Mouse (Mus musculus) MEL (cell line): ENCODE results near the gene Fbxo36. TPM values are rescaled to one million over a fixed set of nuclear protein-coding genes. Genes with fewer than 3 reads are reported as not detected.

Experiments
- DNase-seq: peaks from one replicate; pipeline ENCODE4 v3.0.0; 2011; ENCODE audit warnings: low read depth, low spot score
- H3K27ac ChIP-seq: 2 replicates; pipeline ENCODE4 v1.5.1; 2012; ENCODE audit warnings: low read depth, mild to moderate bottlenecking, control low read depth, low read length, moderate library complexity; ENCODE audit not compliant: control insufficient read depth
- H3K27me3 ChIP-seq, 2 experiments: fragments of 150-350 bp in 1 of 2; sonication (generic) in 1 of 2; 2 replicates each; pipeline ENCODE4 v1.6.1; 2012; ENCODE audit warnings: low read length in 2 of 2, mild to moderate bottlenecking in 2 of 2, improper control_type of control experiment in 1 of 2, moderate library complexity in 1 of 2; ENCODE audit not compliant: insufficient read depth in 2 of 2, control insufficient read depth in 1 of 2
- H3K36me3 ChIP-seq, 2 experiments: 2 replicates each; pipeline ENCODE4 v1.6.1; 2012 to 2014; ENCODE audit warnings: low read length in 2 of 2, improper control_type of control experiment in 1 of 2, inconsistent platforms in 1 of 2, mild to moderate bottlenecking in 1 of 2; ENCODE audit not compliant: insufficient read depth in 2 of 2, control insufficient read depth in 1 of 2
- H3K4me1 ChIP-seq, 2 experiments: fragments of 150-350 bp in 1 of 2; sonication (generic) in 1 of 2; 2 replicates each; pipeline ENCODE4 v1.6.1; 2012; ENCODE audit warnings: low read length in 2 of 2, improper control_type of control experiment in 1 of 2, mild to moderate bottlenecking in 1 of 2; ENCODE audit not compliant: insufficient read depth in 2 of 2, control insufficient read depth in 1 of 2
- H3K4me3 ChIP-seq, 2 experiments: fragments of 150-350 bp in 1 of 2; sonication (generic) in 1 of 2; 2 replicates each; pipeline ENCODE4 v1.5.1; 2012; ENCODE audit warnings: low read depth in 2 of 2, low read length in 2 of 2, mild to moderate bottlenecking in 2 of 2, moderate library complexity in 2 of 2, control low read depth in 1 of 2, improper control_type of control experiment in 1 of 2; ENCODE audit not compliant: control insufficient read depth in 1 of 2, insufficient read depth in 1 of 2
- H3K79me2 ChIP-seq: 2 replicates; pipeline ENCODE4 v1.6.1; 2012; ENCODE audit warnings: mild to moderate bottlenecking, low read length, moderate library complexity; ENCODE audit not compliant: control insufficient read depth, poor library complexity, insufficient read depth
- H3K9ac ChIP-seq: 2 replicates; pipeline ENCODE4 v1.6.1; 2012; ENCODE audit warnings: low read depth, mild to moderate bottlenecking, control low read depth, low read length, moderate library complexity; ENCODE audit not compliant: control insufficient read depth, poor library complexity, severe bottlenecking
- H3K9me3 ChIP-seq: fragments of 150-350 bp; sonication (generic); replicated peaks from 2 replicates; pipeline ENCODE4 v1.6.1; 2012; ENCODE audit warnings: mild to moderate bottlenecking, low read length, improper control_type of control experiment, moderate library complexity; ENCODE audit not compliant: insufficient read depth
- BHLHE40 ChIP-seq: IDR thresholded peaks from 2 replicates; pipeline ENCODE4 v1.6.1; 2012; ENCODE audit warnings: low read depth, mild to moderate bottlenecking, inconsistent platforms, low read length, improper control_type of control experiment, borderline replicate concordance
- CHD1 ChIP-seq: IDR thresholded peaks from 2 replicates; pipeline ENCODE4 v1.6.1; 2012; ENCODE audit warnings: low read depth, mild to moderate bottlenecking, inconsistent platforms, low read length, improper control_type of control experiment
- CHD2 ChIP-seq: IDR thresholded peaks from 2 replicates; pipeline ENCODE4 v1.6.1; 2011; ENCODE audit warnings: low read length, improper control_type of control experiment
- CTCF ChIP-seq, 3 experiments: IDR thresholded peaks in 2 of 3; conservative IDR thresholded peaks in 1 of 3; 2 replicates each; pipeline ENCODE4 v1.5.1; 2011 to 2012; ENCODE audit warnings: low read length in 3 of 3, low read depth in 2 of 3, mild to moderate bottlenecking in 2 of 3, improper control_type of control experiment in 1 of 3, inconsistent platforms in 1 of 3, mixed read lengths in 1 of 3, moderate library complexity in 1 of 3; ENCODE audit not compliant: control insufficient read depth in 1 of 3, insufficient read depth in 1 of 3, poor library complexity in 1 of 3, severe bottlenecking in 1 of 3
- E2F4 ChIP-seq: IDR thresholded peaks from 2 replicates; pipeline ENCODE4 v1.6.1; 2011; ENCODE audit warnings: low read depth, low read length, improper control_type of control experiment, borderline replicate concordance
- GABPA ChIP-seq: IDR thresholded peaks from 2 replicates; pipeline ENCODE4 v1.6.1; 2012; ENCODE audit warnings: low read depth, mild to moderate bottlenecking, inconsistent platforms, low read length, improper control_type of control experiment, moderate library complexity
- HCFC1 ChIP-seq: IDR thresholded peaks from 2 replicates; pipeline ENCODE4 v1.6.1; 2012; ENCODE audit warnings: low read depth, mild to moderate bottlenecking, inconsistent platforms, low read length, improper control_type of control experiment, moderate library complexity
- JUND ChIP-seq: IDR thresholded peaks from 2 replicates; pipeline ENCODE4 v1.6.1; 2011; ENCODE audit warnings: low read depth, mild to moderate bottlenecking, improper control_type of control experiment, low read length
- MAX ChIP-seq: IDR thresholded peaks from 2 replicates; pipeline ENCODE4 v1.6.1; 2011; ENCODE audit warnings: low read length, improper control_type of control experiment
- MAZ ChIP-seq: IDR thresholded peaks from 2 replicates; pipeline ENCODE4 v1.6.1; 2012; ENCODE audit warnings: low read depth, mild to moderate bottlenecking, inconsistent platforms, low read length, improper control_type of control experiment
- MEF2A ChIP-seq: IDR thresholded peaks from 2 replicates; pipeline ENCODE4 v1.6.1; 2014; ENCODE audit warnings: low read depth, mild to moderate bottlenecking, inconsistent platforms, low read length, improper control_type of control experiment; ENCODE audit not compliant: poor library complexity, insufficient replicate concordance, severe bottlenecking; ENCODE audit errors: extremely low read depth
- MXI1 ChIP-seq: IDR thresholded peaks from 2 replicates; pipeline ENCODE4 v1.6.1; 2011; ENCODE audit warnings: mild to moderate bottlenecking, low read depth, low read length, improper control_type of control experiment
- MYC ChIP-seq: IDR thresholded peaks from 2 replicates; pipeline ENCODE4 v1.6.1; 2011; ENCODE audit warnings: low read depth, mild to moderate bottlenecking, low read length, improper control_type of control experiment, moderate library complexity
- NELFE ChIP-seq: IDR thresholded peaks from 2 replicates; pipeline ENCODE4 v1.6.1; 2011; ENCODE audit warnings: low read depth, low read length, improper control_type of control experiment
- NRF1 ChIP-seq: IDR thresholded peaks from 2 replicates; pipeline ENCODE4 v1.6.1; 2014; ENCODE audit warnings: low read depth, mild to moderate bottlenecking, inconsistent platforms, low read length, improper control_type of control experiment, moderate library complexity; ENCODE audit not compliant: poor library complexity, insufficient read depth, severe bottlenecking
- POLR2A ChIP-seq, 2 experiments: IDR thresholded peaks; 2 replicates each; pipeline ENCODE4 v1.6.1; 2011 to 2012; ENCODE audit warnings: low read length in 2 of 2, mild to moderate bottlenecking in 2 of 2, control low read depth in 1 of 2, improper control_type of control experiment in 1 of 2, low read depth in 1 of 2, moderate library complexity in 1 of 2; ENCODE audit not compliant: control insufficient read depth in 1 of 2, insufficient read depth in 1 of 2, poor library complexity in 1 of 2
- POLR2AphosphoS2 ChIP-seq: IDR thresholded peaks from 2 replicates; pipeline ENCODE4 v1.6.1; 2011; ENCODE audit warnings: low read length, improper control_type of control experiment
- POLR2AphosphoS5 ChIP-seq: IDR thresholded peaks from 2 replicates; pipeline ENCODE4 v1.6.1; 2012; ENCODE audit warnings: low read depth, borderline replicate concordance, mild to moderate bottlenecking, inconsistent platforms, low read length, moderate library complexity, mixed read lengths
- RCOR1 ChIP-seq: IDR thresholded peaks from 2 replicates; pipeline ENCODE4 v1.6.1; 2012; ENCODE audit warnings: low read depth, mild to moderate bottlenecking, inconsistent platforms, low read length, improper control_type of control experiment
- TBP ChIP-seq: IDR thresholded peaks from 2 replicates; pipeline ENCODE4 v1.8.0; 2011; ENCODE audit warnings: low read depth, low read length, improper control_type of control experiment
- TCF12 ChIP-seq: IDR thresholded peaks from 2 replicates; pipeline ENCODE4 v1.6.1; 2014; ENCODE audit warnings: low read depth, mild to moderate bottlenecking, inconsistent platforms, low read length, improper control_type of control experiment, moderate library complexity
- USF2 ChIP-seq, 2 experiments: IDR thresholded peaks; 2 replicates each; pipeline ENCODE4 v1.6.1; 2011 to 2012; ENCODE audit warnings: improper control_type of control experiment in 2 of 2, low read length in 2 of 2, borderline replicate concordance in 1 of 2, inconsistent platforms in 1 of 2, low read depth in 1 of 2, mild to moderate bottlenecking in 1 of 2; ENCODE audit not compliant: insufficient read depth in 1 of 2
- ZKSCAN1 ChIP-seq: IDR thresholded peaks from 2 replicates; pipeline ENCODE4 v1.6.1; 2012; ENCODE audit warnings: low read depth, mild to moderate bottlenecking, inconsistent platforms, low read length, improper control_type of control experiment, moderate library complexity
- ZMIZ1 ChIP-seq: IDR thresholded peaks from 2 replicates; pipeline ENCODE4 v1.6.1; 2012; ENCODE audit warnings: low read depth, mild to moderate bottlenecking, inconsistent platforms, low read length, improper control_type of control experiment, moderate library complexity
- polyA plus RNA-seq, 2 experiments: library from polyadenylated mRNA; stranded (reverse) in 1 of 2; unstranded in 1 of 2; fragments of >175 nt in 1 of 2; fragments of >200 nt in 1 of 2; gene quantifications; 2 replicates each; pipeline versions ENCODE4 v1.2.1 to v1.2.4; 2012; ENCODE audit warnings: low replicate concordance in 2 of 2, low read depth in 1 of 2; ENCODE audit not compliant: insufficient read length in 2 of 2, insufficient read depth in 1 of 2, missing spikeins in 1 of 2
- total RNA-seq: library from RNA; depleted of rRNA; stranded (reverse); fragments of 300-350 nt; gene quantifications from 2 replicates; pipeline ENCODE4 v1.2.3, GENCODE M21; 2012

Fbxo36 gene
- total and polyA plus RNA-seq, 3 experiments = 2.5 to 2.9 TPM; not detected in 1

DNA sequence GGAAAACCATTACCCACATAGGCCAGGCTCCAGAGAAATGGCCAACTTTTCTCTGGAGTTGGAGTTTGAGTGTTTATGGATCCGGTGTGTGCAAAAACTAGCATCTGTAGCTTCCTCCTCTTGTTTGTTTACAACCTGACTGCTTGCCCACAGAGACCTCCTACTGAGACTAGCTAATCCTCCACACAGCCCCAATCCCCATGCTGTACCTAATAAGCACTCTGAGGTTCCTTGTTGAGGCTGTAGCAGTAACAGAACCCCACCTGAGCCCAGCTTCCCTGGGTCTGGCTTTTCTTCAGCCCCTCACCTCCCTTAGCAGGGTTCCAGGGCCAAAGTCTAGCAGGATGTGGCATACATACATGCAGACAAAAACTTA, 21.6 kb downstream of the Fbxo36 start:
- Histone ChIP-seq H3K36me3 (peaks cover 0 to 5% of the 10 kb centered on the region in 2 experiments; a peak in 2 of 4 replicates), H3K4me3 (no peak overlapping the region), H3K9ac (no peak overlapping the region), H3K4me1 (peaks cover 3 to 9% of the 10 kb centered on the region in 2 experiments; a peak in 3 of 4 replicates), H3K9me3 (no peaks in the 10 kb centered on the region), H3K79me2 (no peaks in the 10 kb centered on the region), H3K27me3 (no peaks in the 10 kb centered on the region), H3K27ac (no peak overlapping the region)
- DNase-seq = no peak
- TF ChIP-seq CTCF (IDR thresholded peaks at IDR 0.05 in 2 of 3, conservative IDR thresholded peaks at IDR 0.05 in 1 of 3; ENCODE audit: control insufficient read depth in 1 of 3, insufficient read depth in 1 of 3, low read depth in 2 of 3, low read length in 3 of 3, poor library complexity in 1 of 3, severe bottlenecking in 1 of 3) (no peak), MXI1 (no peak), NRF1 (no peak), HCFC1 (no peak), MAZ (no peak), POLR2AphosphoS2 (no peak), BHLHE40 (no peak), ZKSCAN1 (no peak), GABPA (no peak)

DNA sequence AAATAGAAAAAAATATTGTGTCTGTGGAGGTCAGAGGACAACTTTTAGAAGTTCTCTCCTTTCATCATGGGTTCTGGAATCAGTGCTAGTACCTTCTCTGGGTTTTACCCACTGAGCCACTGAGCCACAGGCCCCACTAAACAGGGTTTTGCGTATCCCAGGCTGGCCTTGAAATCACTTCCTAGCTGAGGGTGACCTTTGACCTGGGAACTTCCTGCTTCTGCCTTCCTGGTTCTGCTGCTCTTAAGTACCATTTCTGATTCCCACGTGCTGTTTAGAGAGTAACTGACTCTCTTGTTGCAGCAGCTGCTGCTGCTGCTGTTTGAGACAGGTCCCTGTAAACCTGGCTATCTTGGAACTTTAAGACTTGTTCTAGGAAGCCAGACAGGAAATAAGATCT, 25.0 kb downstream of the Fbxo36 start:
- Histone ChIP-seq H3K27me3 (no peaks in the 10 kb centered on the region), H3K9ac (no peak overlapping the region), H3K36me3 (peaks cover 0 to 5% of the 10 kb centered on the region in 2 experiments; a peak in 2 of 4 replicates), H3K79me2 (no peaks in the 10 kb centered on the region), H3K27ac (no peak overlapping the region), H3K4me1 (peaks cover 3 to 9% of the 10 kb centered on the region in 2 experiments), H3K4me3 (no peak overlapping the region), H3K9me3 (no peaks in the 10 kb centered on the region)
- TF ChIP-seq RCOR1 = no peak
- no peak for TF ChIP-seq NELFE
- TF ChIP-seq MXI1 = no peak
- TF ChIP-seq ZMIZ1 = no peak
- no peak for TF ChIP-seq CHD2
- TF ChIP-seq POLR2AphosphoS2 = no peak
- TF ChIP-seq MEF2A = no peak
- TF ChIP-seq CHD1 = no peak
- no peak for TF ChIP-seq MAX
- no peak for TF ChIP-seq E2F4
- TF ChIP-seq TBP = no peak
- no peak for TF ChIP-seq USF2 (IDR thresholded peaks at IDR 0.05; ENCODE audit: borderline replicate concordance in 1 of 2, insufficient read depth in 1 of 2, low read depth in 1 of 2, low read length in 2 of 2)
- TF ChIP-seq MYC = no peak
- no peak for TF ChIP-seq JUND
- no peak for TF ChIP-seq POLR2AphosphoS5
- no peak for TF ChIP-seq GABPA
- TF ChIP-seq POLR2A (IDR thresholded peaks at IDR 0.05; ENCODE audit: control insufficient read depth in 1 of 2, insufficient read depth in 1 of 2, low read depth in 1 of 2, low read length in 2 of 2, poor library complexity in 1 of 2) = no peak
- TF ChIP-seq TCF12 = no peak
- no peak for TF ChIP-seq BHLHE40
- no peak for DNase-seq
